Mouse (Mus musculus) large intestine, adult 2 months (tissue): ENCODE data around the gene Bcl2a1b. TPM values are rescaled to one million over a fixed set of nuclear protein-coding genes. Genes with fewer than 3 reads are reported as not detected.
"Not testable (repeated sequence)": the region's sequence is repeated elsewhere in the genome, so short reads cannot be mapped to it uniquely, and the experiment has no call there.

Experiments
- DNase-seq: peaks from one replicate; pipeline ENCODE4 v3.0.0-alpha.2; 2012; ENCODE audit warnings: low read depth, low spot score
- WGBS: fragments of 180-500 bp; shearing (Covaris S2); methylation state at CpG from one replicate; pipeline ENCODE4 v1.1.7; 2018; 5-methylcytosine and 5-hydroxymethylcytosine counted together
- polyA plus RNA-seq: library from polyadenylated mRNA; depleted of rRNA; stranded (reverse); fragments of >200 nt; gene quantifications from 2 replicates; pipeline ENCODE4 v1.2.3, GENCODE M21; 2012; rRNA removed

Bcl2a1b gene
- polyA plus RNA-seq, 1 experiment, result 6.0 TPM

DNA sequence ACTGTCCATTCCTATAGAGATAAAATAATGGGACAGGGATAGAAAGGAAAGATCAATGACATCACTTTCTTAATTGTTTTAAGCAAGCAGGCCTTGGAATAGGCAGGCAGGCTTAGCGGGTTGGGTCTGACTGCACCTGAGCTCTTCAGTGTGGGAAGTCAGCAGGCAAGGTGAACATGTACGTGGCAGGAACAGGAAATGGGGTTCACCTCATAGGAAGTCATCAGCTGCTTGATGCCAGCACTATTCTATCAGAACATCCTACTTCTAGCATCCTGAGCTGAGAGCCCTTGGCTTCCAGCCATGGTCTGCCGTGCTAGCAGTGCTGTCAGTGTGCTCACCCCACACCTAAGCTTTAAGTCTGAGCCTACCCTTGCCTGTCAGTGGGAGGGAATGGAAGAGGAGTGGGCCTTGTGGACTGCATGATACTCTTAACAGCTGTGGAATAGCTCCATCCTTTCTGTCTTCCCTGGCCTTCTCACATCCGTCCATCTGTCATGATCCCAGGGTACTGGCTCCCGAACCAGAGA lies 40.0 kb downstream of the Bcl2a1b start:
- not testable (repeated sequence) for DNase-seq
- 72% methylated on average over 5 of the region's 5 CpGs for WGBS

DNA sequence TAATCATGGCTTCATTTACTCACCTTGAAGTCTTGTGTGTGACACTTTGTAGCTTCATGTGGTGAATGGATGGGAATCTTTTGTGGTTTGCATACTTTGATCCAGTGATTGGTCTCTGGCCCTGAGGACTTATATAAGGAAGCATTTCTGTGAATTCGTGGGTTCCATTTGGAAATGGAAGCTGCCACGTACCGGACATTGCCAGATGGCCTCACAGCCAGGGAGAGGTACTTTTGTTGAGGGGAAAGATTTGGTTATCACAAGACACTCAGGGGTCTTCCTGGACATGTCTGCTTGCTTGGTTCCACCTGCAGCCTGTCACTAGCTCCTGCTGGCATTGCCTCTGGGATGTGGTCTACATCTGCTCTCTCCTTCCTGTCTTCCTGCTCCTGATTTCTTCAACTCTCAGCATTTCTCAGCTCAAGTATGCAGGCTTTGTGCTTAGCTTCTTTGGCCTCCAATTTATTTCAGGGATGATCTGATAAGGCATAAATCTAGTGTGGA lies 41.6 kb downstream of the Bcl2a1b start:
- not testable (repeated sequence) for DNase-seq
- WGBS, result 87% methylated on average over 3 of the region's 3 CpGs

DNA sequence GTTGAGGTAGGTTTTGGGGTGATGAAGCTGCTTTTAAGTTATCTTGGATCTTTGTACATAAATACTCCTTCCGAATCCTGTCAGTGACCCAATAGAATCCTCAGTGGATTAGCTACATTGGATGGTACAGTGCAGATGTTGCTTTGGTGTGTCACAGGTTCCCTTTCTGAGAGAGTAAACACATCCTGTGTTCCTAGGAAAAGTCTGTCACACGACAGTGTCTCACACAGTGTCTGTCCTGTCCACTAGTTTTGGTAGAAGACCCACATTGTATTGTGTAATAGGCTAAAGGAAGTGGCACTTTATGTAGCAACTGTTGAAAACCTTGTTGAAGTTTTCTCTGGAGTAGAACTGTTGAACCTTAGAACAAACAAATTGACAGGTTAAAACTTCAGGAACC lies 54.4 kb downstream of the Bcl2a1b start:
- WGBS, result 74% methylated on average over 2 of the region's 2 CpGs
- DNase-seq, result no peak

DNA sequence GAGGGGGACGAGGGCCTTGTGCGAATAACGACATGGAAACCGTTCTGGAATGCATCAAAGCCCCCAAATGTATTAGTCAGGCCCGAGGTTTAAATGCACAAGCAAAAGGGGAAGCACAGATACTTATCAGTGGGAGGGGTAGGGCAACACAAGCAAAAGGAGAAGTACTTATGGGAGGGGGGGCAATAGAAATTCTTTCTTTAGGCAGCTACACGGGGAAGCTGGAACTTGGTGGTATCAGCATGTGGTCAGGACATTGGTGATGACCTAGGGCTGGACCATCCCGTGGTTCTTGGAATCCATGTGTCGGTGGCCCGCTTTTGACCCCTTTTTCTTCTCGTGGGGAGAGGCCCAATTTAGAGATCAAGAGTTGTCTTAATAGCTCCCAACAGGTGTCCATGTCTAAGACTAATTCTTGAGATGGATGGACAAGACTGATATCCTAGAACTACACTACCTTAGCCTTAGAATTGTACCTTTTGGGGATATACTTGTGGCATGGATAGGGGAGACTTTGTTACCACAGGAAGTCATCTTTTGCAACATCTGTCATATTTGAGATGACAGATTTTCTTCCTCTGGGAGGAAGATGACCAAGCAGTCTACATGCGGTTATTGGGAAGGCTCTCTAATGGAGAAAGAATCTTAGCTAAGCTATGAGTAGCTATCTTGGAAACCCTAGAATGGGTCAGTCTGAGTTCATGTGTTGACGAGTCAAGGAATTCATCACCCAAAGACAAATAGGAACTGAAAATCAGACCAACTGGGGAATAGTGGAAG lies 57.7 kb downstream of the Bcl2a1b start:
- no peak for DNase-seq
- WGBS, result 79% methylated on average over 12 of the region's 12 CpGs

Other genes with a start within 250 kb of the Bcl2a1b start
- 2.5 and 3.3 TPM in 2 replicates for gene Bcl2a1a, start 242.3 kb upstream of the Bcl2a1b start, polyA plus RNA-seq
- 0.04 TPM in 1 of 2 replicates, not detected in the other for gene Trim43b, start 106.4 kb upstream of the Bcl2a1b start, polyA plus RNA-seq
- gene Gm29094, start 170 bp downstream of the Bcl2a1b start, polyA plus RNA-seq, result not detected in 2 replicates
- 6.5 and 7.9 TPM in 2 replicates for gene Mthfs, start 11.5 kb downstream of the Bcl2a1b start, polyA plus RNA-seq